Mouse (Mus musculus) small intestine, adult 2 months (tissue): ENCODE measurements at regions not wholly inside any gene's neighbourhood (a gene's known extent, or its start where the extent isn't known, plus 50 kb on each side); places are given as distances from the start of the nearest gene placed in this dataset.

Experiments
- CTCF ChIP-seq: fragments of 200-500 bp; IDR thresholded peaks from 2 replicates; pipeline ENCODE4 v1.5.1; 2012; ENCODE audit warnings: low read depth, mild to moderate bottlenecking, control low read depth, inconsistent platforms, low read length, moderate library complexity, mixed read lengths; ENCODE audit not compliant: insufficient replicate concordance, insufficient read length; ENCODE audit errors: extremely low read depth
- POLR2A ChIP-seq: fragments of 200-500 bp; IDR thresholded peaks from 2 replicates; pipeline ENCODE4 v1.6.1; 2012; ENCODE audit warnings: low read depth, mild to moderate bottlenecking, control low read depth, inconsistent platforms, low read length, moderate library complexity

- no peak for TF ChIP-seq CTCF
- no peak for TF ChIP-seq POLR2A
Observed at GRCm38 (mm10) chr4:107739789-107740405, 55.9 kb upstream of the Dmrtb1 start.
